Mouse (Mus musculus): ENCODE data around the gene 1700015G11Rik.

GRCm38 (mm10) chr7:51982303-51982702 lies 33.2 kb downstream of the 1700015G11Rik start:
- TF ChIP-seq CTCF (IDR thresholded peaks at IDR 0.05; ENCODE audit: control insufficient read depth, insufficient read depth, insufficient read length) (no peak), MYOD1 (IDR thresholded peaks at IDR 0.05; ENCODE audit: control insufficient read depth, insufficient read length, low read depth) (no peak), CEBPB (IDR thresholded peaks at IDR 0.05; ENCODE audit: low read depth) (no peak), MAX (IDR thresholded peaks at IDR 0.05) (no peak), USF1 (IDR thresholded peaks at IDR 0.05; ENCODE audit: low read depth) (no peak), MYOG (IDR thresholded peaks at IDR 0.05; ENCODE audit: control insufficient read depth, extremely low read depth, insufficient read length) (no peak), FOSL1 (IDR thresholded peaks at IDR 0.05; ENCODE audit: insufficient read depth, low read length, poor library complexity, severe bottlenecking) (no peak)

All from C2C12 (cell line).